Mouse (Mus musculus) left cerebral cortex, postnatal 10 days (tissue): ENCODE results near the gene Irf4. TPM values are rescaled to one million over a fixed set of nuclear protein-coding genes. Genes with fewer than 3 reads are reported as not detected.

Experiments used
- DNase-seq, 2 experiments: peaks; one replicate each; pipeline ENCODE4 v3.0.0; 2021 to 2022; ENCODE audit warnings: low spot score in 2 of 2, mixed read lengths in 1 of 2; ENCODE audit errors: extremely low spot score in 1 of 2
- intact Hi-C: fragments of 180-260 bp; cut with DNase I; formaldehyde crosslinking; loops from one replicate; pipeline ENCODE4 v1.15.1; 2025
- total RNA-seq, 2 experiments: library from RNA; stranded (reverse); gene quantifications; 2 replicates each; pipeline ENCODE4 v1.2.3; 2021

The Irf4 gene
- total RNA-seq, 2 experiments from 2014 or later: 0.16 TPM; not detected in 1

GRCm38 (mm10) chr13:30787036-30787320, 38.0 kb downstream of the Irf4 start:
- DNase-seq: no peak
- intact Hi-C loops: no loop called here

GRCm38 (mm10) chr13:30787556-30787955, 38.5 kb downstream of the Irf4 start:
- DNase-seq: no peak
- intact Hi-C loops: no loop called here

GRCm38 (mm10) chr13:30787960-30788359, 38.9 kb downstream of the Irf4 start:
- DNase-seq: no peak
- intact Hi-C loops: no loop called here

DNA sequence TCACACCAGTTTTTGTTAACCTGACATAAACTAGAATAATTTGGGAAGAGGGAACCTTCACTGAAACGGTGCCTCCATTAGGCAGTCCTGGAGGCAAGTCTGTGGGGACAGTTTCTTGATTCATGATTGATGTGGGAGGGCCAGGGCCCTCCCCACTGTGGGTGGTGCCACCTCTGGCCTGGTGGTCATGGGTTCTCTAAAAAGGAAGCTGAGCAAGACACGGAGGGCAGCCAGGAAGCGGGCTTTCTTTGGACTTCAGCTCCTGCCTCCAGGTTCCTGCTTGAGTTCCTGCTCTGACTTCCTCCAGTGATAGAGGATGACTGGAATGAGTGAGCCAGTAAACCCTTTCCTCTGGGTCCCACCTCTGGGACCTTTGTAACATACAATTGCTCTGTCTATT, 39.4 kb downstream of the Irf4 start:
- intact Hi-C loops: no loop called here
- DNase-seq: no peak

DNA sequence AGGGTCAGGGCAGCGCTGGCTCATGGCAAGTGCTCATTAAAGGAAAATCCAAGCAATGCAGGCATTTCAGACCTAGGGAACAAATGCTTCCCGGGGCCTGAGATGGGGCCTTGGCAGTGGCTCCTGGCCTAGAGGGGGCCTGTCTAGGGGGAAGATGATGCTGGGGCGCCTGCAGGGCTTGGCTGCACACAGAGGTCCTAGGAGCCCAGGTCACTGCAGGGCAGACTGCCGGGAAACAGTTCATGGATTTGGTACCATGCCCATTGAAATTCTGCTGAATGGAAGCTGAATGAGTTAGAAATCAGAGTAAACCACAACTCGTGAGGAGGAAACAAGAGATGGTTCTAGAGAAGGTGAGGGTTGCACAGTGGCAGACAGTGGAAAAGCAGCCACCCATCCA, 41.0 kb downstream of the Irf4 start:
- intact Hi-C loops: no loop called here
- no peak for DNase-seq

DNA sequence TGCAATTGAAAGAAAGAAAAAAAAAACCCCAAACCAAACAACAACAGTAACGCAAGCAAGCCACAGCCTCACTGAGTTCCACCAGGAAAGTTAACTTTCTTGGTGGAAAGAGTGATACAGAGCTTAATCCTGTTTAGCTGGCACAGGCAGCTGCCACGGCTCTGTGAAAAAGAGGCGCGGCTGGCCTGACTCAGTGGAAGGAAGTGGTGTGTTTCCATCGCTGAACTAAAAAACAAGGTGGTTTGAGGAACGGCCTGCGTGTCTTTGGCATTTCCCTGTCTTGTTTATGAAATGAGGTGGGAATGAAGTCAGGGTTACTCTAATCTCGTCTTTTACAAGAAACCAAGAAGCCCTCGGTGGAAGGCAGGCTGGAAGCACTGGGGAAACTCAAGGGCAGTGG, 43.3 kb downstream of the Irf4 start:
- DNase-seq: no peak
- intact Hi-C loops: no loop called here

GRCm38 (mm10) chr13:30792741-30793140, 43.7 kb downstream of the Irf4 start:
- intact Hi-C loops: no loop called here
- DNase-seq: no peak

- intact Hi-C loops: no loop called here
- no peak for DNase-seq
Observed at GRCm38 (mm10) chr13:30793196-30793595, 44.2 kb downstream of the Irf4 start.

DNA sequence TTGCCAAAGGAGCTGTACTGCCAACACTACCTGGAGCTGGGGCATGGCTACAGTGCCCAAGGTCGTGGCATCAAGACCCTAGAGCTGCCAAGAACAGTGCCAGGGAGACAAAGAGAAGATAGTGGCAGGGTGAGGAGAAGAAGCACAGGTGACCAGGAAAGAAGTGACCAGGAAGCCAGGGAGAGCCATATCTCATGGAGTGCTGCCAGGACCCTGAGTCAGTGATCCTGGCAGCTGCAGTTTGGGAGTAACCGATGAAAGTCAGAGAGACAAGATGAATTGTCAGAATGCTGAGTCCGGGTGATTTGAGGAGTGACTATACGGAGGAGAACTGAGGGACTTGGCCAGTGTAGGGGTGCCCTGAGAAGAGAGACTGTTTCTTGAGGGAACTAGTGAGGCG, 44.6 kb downstream of the Irf4 start:
- intact Hi-C loops: no loop called here
- no peak for DNase-seq

DNA sequence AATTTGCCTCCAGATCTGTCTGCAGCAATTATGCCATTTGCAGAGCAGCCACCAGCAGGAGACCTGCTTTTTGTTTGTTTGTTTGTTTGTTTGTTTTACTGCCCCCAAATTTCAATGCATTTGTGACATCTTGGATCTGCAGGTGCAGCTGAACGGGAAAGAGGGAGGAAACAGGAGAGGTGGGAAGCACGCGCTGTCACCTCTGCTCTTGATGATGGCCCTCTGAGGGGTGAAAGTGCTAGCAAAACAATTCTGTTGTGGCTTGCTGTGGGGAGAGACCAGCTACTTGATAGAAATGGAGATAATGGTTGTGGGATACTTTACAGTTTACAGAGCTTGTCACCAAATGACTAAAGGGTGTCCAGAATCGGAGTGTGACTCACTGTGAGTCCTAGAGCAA, 46.9 kb downstream of the Irf4 start:
- intact Hi-C loops: no loop called here
- DNase-seq: no peak

DNA sequence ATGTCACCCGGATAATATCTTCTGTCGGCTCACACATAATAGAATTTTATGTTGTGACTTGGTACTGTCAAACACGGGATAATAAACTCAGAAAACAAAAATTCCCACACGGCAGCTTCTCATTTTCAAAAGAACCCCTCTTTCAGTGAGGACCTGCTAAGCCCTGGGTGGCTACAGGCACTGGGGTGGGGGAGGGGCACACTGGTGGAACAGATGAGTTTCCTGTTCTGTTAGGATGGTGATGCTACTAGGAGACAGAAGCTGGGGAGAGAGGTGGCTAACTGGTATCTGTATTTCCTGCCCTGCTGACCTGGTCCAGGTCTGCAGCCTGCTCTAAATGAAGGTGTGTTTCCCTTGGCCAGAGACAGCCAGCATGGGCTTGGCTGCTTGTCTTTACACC, 52.9 kb downstream of the Irf4 start:
- intact Hi-C loops: no loop called here
- no peak for DNase-seq

- DNase-seq: no peak
- intact Hi-C loops: no loop called here
Observed at GRCm38 (mm10) chr13:30802336-30802955, 53.4 kb downstream of the Irf4 start.

DNA sequence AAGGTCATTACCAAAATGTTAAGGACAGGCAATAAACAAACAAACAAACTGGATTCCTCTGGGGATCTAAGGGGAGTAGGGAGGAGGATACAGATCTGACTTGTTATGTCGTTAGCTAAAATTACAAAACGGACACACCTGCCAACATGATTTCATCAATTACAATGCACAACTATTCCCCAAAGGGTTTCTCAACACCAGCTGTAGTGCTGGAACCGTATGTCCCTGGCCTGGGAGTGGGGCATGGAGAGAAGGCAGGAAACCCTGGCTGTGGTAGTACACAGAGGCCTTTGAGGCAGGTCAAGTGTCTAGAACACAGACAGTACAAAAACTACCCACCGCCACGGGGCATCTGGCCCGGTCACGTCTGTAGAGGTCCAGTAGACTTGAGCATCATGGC, 60.2 kb downstream of the Irf4 start:
- intact Hi-C loops: no loop called here

DNA sequence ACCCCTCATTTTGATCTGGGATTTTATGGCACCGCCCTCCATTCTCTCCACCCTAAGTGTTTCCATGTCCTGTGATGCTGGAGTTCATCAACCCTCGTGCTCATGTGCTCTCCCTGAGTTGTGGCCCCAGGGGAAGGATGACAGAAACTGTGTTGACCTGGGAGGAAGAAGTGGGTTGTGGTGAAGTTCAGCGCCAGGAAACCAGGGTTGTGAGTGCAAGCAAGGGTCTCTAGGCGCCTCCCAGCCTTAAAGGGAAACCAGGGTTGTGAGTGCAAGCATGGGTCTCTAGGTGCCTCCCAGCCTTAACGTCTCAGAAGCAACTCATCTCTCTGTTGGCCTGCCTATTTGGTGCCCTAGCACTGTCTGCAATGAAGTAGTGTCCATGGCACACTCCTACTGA, 64.4 kb downstream of the Irf4 start:
- no peak for DNase-seq
- intact Hi-C loops: no loop called here

More for the DNA sequence above, 60.2 kb downstream of the Irf4 start:
- DNase-seq: no peak

DNA sequence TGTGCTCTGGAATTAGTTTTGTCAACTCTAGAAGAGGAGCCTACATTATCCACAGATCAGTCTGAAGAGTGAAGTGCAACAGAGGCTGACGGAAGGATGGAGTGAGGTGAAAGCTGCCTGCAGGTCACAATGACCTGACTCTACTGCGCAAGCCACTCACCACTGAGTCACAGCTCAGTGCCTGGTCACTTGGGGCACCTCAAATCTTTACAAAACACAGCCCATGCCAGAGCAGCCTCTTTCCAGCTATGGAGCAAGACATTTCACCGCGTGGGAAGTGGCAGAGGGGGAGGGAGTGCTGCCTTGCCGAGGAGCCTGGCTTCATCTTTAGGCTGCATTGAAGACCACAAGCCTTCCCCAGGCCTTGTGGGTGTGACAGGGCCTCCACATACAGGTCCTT, 65.2 kb downstream of the Irf4 start:
- intact Hi-C loops: no loop called here

More for the DNA sequence above, 65.2 kb downstream of the Irf4 start:
- DNase-seq: no peak

Other genes starting within 250 kb of the Irf4 start
- gene Uqcrfs1, start 203.9 kb upstream of the Irf4 start, total RNA-seq: 100 to 1,000 TPM; 169 to 173 TPM
- 10 to 100 TPM; 27.3 to 30.1 TPM for gene Dusp22, start 89.2 kb upstream of the Irf4 start, total RNA-seq
- gene Hus1b, start 198.5 kb downstream of the Irf4 start, total RNA-seq: under 1 TPM; 0.41 to 0.77 TPM
- gene Exoc2, start 224.9 kb downstream of the Irf4 start, total RNA-seq: 10 to 100 TPM; 45.1 to 46.5 TPM
- gene Gm5447, start 225.0 kb downstream of the Irf4 start, total RNA-seq: under 1 TPM in 1 of 2 experiments, not detected in 1; 0.26 TPM